Mouse (Mus musculus) ES-CJ7 (cell line): ENCODE results near the gene Gm21905.

Source experiments
- DNase-seq: peaks from one replicate; pipeline ENCODE4 v3.0.0; 2011; ENCODE audit warnings: low read depth, low spot score

Gm21905 gene

DNA sequence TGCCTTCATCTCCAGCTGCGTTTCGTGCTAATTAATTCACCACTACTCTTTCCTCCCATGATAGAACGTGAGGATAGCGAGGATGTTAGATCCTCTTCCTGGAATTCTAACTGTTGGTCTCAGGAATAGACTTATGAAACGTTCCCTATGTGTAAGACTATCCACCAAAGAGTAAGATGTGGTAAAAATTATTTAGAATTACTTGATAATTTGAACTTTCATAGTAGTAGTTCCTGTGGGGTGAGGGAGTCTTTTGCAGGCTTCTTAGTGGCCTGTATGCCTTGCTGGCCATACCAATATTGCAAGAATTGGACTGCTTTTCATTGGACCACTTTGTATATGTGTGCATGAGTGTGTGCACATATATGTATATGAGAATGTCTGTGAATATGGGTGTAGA is at the start of gene Gm21905:
TSS of gene Gm21905 (minus strand) at position 101 of the 400 bp plus-strand sequence.
- DNase-seq: no peak

- DNase-seq: no peak
Measured at GRCm38 (mm10) chr5:67990426-67990825, 44.2 kb upstream of the Gm21905 start.

- no peak for DNase-seq
Measured at GRCm38 (mm10) chr5:67981946-67982526, 35.8 kb upstream of the Gm21905 start.

- DNase-seq: no peak
Measured at GRCm38 (mm10) chr5:67969536-67969935, 23.3 kb upstream of the Gm21905 start.

DNA sequence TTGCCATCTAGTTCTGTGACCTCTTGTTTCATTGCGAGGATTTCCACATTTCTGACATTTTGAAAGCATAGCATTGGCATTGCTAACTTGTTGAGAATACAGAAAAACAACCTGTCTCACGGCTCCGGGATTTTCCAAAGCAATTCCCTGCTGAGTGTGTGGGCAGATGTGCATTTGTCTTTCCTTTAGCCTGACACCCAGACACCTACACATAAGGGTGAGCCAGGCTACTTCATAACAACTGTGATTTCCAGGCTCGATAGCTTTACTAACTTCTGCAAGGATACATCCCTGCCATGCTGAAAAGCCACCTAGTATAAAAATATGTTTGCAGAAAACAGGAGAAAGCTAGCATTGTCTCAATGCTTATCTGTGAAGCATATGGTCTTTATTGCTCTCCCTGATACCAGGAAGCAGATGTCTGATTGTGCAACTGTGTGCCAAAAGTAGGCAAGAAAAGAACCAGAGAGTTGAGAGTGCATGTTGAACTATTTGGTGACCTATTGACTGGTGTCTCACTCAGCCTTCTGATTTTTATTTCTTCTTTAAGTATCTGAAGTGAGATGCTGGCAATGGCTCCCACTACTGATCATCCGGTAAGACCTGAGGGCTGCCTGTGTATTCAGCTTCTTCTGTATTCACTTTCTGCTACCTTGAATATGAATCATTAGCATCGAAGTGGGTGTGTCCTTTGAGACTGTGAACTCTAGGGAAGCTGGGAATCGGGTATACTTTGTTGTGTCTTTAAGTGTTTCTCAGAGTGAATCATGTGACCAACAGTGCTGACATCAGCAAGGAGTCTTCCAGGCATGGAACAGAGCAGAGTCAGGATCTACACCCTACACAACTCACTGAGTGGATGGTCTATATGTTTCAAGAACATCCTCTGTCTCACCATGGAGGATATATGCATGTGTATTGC is 15.7 kb upstream of the Gm21905 start:
- DNase-seq: no peak

- no peak for DNase-seq
Measured at GRCm38 (mm10) chr5:67955486-67955885, 9.3 kb upstream of the Gm21905 start.

DNA sequence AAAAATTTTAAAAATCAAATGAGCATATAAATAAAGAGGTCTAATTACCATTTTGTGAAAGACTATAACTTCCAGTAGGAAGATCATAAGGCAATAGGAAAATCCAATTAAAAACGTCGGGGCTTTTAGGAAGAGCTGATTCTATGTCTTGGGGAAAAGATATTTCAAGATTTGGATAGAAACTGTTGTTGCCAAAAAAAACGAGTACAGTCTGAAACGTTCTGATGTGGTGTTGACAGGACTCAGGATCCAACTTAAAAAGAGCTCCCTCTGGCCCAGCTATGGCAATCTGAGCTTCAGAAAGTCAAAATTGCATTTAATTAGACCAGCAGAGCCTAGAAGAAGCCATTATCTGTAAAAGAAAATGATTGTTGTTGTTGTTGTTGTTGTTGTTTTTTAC is 7.9 kb upstream of the Gm21905 start:
- no peak for DNase-seq

DNA sequence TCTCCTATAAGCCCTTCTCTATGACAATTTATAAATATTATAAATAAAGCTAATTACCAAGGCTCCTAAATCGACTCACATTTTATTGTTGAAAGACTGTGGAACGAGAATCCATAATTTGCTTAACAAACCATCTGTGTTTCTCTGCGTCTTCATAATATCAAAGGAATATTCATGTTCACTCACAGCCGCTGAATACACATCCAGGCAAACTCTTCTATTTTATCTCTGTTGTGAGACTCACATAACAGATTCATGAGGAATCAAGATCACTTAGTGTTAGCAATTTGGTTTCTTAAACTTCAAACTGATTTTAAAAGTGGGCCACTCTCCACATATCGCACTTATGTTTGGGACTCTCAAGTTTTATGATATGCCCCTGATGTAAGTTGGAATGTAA is 1.9 kb upstream of the Gm21905 start:
- DNase-seq: no peak

DNA sequence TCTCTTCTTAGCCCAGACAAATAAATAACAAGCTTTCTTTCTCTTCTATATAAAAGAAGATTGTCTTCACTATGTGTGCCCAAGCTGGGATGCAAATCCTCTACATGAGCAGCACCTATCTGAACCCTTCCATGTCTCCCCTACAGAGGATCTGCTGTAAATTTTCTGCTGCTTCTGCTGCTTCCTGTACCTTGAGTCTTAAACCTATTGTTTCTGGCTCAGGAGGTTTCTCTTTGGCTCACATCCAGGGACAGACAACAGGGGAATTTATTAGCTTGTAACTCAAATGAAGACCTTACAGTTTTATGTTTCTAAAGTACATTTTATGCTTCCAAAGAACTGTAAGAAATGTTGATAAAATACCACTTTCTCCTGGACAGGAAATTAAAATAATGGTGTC is 785 bp upstream of the Gm21905 start:
- DNase-seq: no peak

GRCm38 (mm10) chr5:67944074-67944785 is 2.0 kb downstream of the Gm21905 start:
- no peak for DNase-seq

DNA sequence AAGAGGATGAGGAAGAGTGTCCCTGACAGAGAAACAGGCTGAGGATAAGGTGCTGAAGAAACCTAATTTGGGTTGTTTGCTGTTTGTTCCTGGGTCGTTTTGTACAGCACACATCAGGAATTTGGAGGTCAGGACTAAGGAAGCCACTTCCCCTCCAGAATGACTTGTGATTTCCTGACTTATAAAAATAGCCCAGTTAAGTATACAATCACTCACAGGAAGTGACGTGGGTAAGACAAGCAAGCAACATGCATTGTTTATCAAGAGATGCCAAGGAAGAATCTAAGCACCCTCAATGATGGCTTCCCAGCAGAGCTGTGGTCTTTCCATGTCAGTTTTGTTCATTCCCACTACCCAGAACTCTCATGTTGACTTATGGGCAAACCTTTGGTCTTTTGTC is 3.0 kb downstream of the Gm21905 start:
- DNase-seq: no peak

DNA sequence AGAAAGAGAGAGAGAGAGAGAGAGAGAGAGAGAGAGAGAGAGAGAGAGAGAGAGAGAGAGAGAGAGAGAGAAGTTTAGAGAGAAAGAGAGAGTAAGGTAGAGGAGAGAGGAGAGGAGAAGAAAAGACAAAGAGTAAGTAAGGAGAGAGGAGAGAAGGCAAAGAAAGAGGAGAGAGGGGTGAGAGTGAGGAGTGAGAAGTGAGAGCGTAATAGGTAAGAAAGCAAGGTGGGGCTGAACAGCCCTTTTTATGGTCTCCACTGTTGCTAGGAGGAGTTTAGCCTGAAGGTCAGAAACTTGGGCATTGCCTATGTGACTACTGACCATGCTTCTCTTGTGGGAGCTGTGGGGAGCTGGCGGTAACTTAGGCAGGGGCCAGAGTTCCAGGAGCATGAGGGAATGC is 4.9 kb downstream of the Gm21905 start, which contains the start of gene Gm5108:
TSS of gene Gm5108 (plus strand) at position 301 of the 400 bp plus-strand sequence.
- DNase-seq: no peak

GRCm38 (mm10) chr5:67931623-67932022 is 14.6 kb downstream of the Gm21905 start:
- DNase-seq: peak; percentile 8

- no peak for DNase-seq
Measured at GRCm38 (mm10) chr5:67930584-67930983, 15.6 kb downstream of the Gm21905 start.

- DNase-seq: no peak
Measured at GRCm38 (mm10) chr5:67904555-67904954, 41.7 kb downstream of the Gm21905 start.

DNA sequence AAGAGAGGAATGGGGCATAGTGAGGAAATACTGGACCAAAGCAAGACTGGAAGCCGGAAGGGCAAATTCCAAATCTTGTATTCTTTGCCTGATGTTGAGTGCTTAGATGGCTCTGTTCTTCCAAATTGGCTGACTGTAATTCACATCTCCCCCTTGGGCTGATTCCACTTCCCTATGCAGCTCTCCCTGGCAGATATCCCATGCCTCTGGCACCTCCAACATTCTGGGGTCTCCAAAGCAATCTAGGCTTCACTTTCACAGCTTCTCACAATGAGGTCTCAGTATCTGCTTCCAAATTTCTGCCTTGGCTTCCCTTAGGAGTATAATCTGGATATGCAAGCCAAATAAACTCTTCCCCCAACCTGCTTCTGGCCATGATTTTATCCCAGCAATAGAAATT is 47.3 kb downstream of the Gm21905 start:
- DNase-seq: no peak

- no peak for DNase-seq
Measured at GRCm38 (mm10) chr5:67884422-67885210, 61.6 kb downstream of the Gm21905 start.

- DNase-seq: no peak
Measured at GRCm38 (mm10) chr5:67883564-67884171, 62.6 kb downstream of the Gm21905 start.
